Mouse (Mus musculus) heart, embryonic 11.5 days (tissue): Measurements from ENCODE around the gene Sept1. TPM values are rescaled to one million over a fixed set of nuclear protein-coding genes. Genes with fewer than 3 reads are reported as not detected.

Source experiments
- ATAC-seq: fragments of 200-750 bp; cut with Nextera tagmentation; replicated peaks from 2 replicates; pipeline ENCODE4 v1.8.0; 2017; ENCODE audit warnings: moderate library complexity; ENCODE audit not compliant: insufficient number of reproducible peaks, low FRiP score, low TSS enrichment
- H3K27ac ChIP-seq: fragments of 300-500 bp; sonication (generic); 2 replicates; pipeline ENCODE4 v1.5.1; 2014; ENCODE audit warnings: mild to moderate bottlenecking, low read depth, low read length
- H3K27me3 ChIP-seq: fragments of 300-500 bp; sonication (generic); 2 replicates; pipeline ENCODE4 v1.6.1; 2014; ENCODE audit warnings: mild to moderate bottlenecking, low read length, mixed read lengths; ENCODE audit not compliant: control insufficient read depth, insufficient read depth
- H3K36me3 ChIP-seq: fragments of 300-500 bp; sonication (generic); 2 replicates; pipeline ENCODE4 v1.6.1; 2014; ENCODE audit warnings: mild to moderate bottlenecking, low read length, moderate library complexity, mixed read lengths; ENCODE audit not compliant: control insufficient read depth, insufficient read depth
- H3K4me1 ChIP-seq: fragments of 300-500 bp; sonication (generic); 2 replicates; pipeline ENCODE4 v1.6.1; 2014; ENCODE audit warnings: low read length; ENCODE audit not compliant: control insufficient read depth, insufficient read depth
- H3K4me2 ChIP-seq: fragments of 300-500 bp; sonication (generic); 2 replicates; pipeline ENCODE4 v1.6.1; 2014; ENCODE audit warnings: mild to moderate bottlenecking, moderate library complexity
- H3K4me3 ChIP-seq: fragments of 300-500 bp; sonication (generic); 2 replicates; pipeline ENCODE4 v1.5.1; 2014; ENCODE audit warnings: low read depth, low read length
- H3K9ac ChIP-seq: fragments of 300-500 bp; sonication (generic); 2 replicates; pipeline ENCODE4 v1.6.1; 2014; ENCODE audit warnings: mild to moderate bottlenecking, low read depth, low read length, moderate library complexity
- H3K9me3 ChIP-seq: fragments of 300-500 bp; sonication (generic); replicated peaks from 2 replicates; pipeline ENCODE4 v1.6.1; 2016; ENCODE audit warnings: low read length; ENCODE audit not compliant: control insufficient read depth
- WGBS: fragments of 180-500 bp; shearing (Covaris S2); extraction: QIAGEN DNeasy Blood & Tissue Kit; methylation state at CpG from one replicate; pipeline ENCODE4 v1.1.7; 2014; ENCODE audit not compliant: insufficient replicate concordance; 5-methylcytosine and 5-hydroxymethylcytosine counted together
- polyA plus RNA-seq: library from polyadenylated mRNA; unstranded; fragments of >200 nt; fragmentation: Nextera tagmentation; extraction: Ambion mirVana; gene quantifications from 2 replicates; pipeline ENCODE4 v1.2.1, GENCODE M21; 2014

The Sept1 gene
- polyA plus RNA-seq, 1 experiment from 2014 or later: 23.1 TPM

- ATAC-seq: no peak
- no peaks in the 10 kb centered on the region for H3K36me3 ChIP-seq
- H3K4me1 ChIP-seq: peaks cover 19% of the 10 kb centered on the region
- no peaks in the 10 kb centered on the region for H3K9me3 ChIP-seq
- 84% methylated on average over 5 of the region's 5 CpGs for WGBS
- H3K4me2 ChIP-seq: no peak overlapping the region
- H3K27me3 ChIP-seq: no peaks in the 10 kb centered on the region
- H3K27ac ChIP-seq: no peak overlapping the region
- H3K9ac ChIP-seq: no peak overlapping the region
- H3K4me3 ChIP-seq: no peak overlapping the region
Measured at GRCm38 (mm10) chr7:127216307-127216706, 16.6 kb downstream of the Sept1 start.

- H3K27ac ChIP-seq: no peak overlapping the region
Measured at GRCm38 (mm10) chr7:127214981-127215871, 17.7 kb downstream of the Sept1 start.

GRCm38 (mm10) chr7:127214521-127214920 lies 18.4 kb downstream of the Sept1 start:
- Histone ChIP-seq H3K4me3 (peak overlapping the region; percentile 35), H3K9ac (peak overlapping the region; percentile 70)
- WGBS: 24% methylated on average over 21 of the region's 21 CpGs

More at GRCm38 (mm10) chr7:127214981-127215871, 17.7 kb downstream of the Sept1 start:
- WGBS: 20% methylated on average over 33 of the region's 33 CpGs
- H3K4me2 ChIP-seq: peak overlapping the region; percentile 69
- peak overlapping the region; percentile 35 for H3K4me3 ChIP-seq
- peaks cover 22% of the 10 kb centered on the region for H3K4me1 ChIP-seq
- ATAC-seq: no peak
- H3K9me3 ChIP-seq: no peaks in the 10 kb centered on the region
- H3K27me3 ChIP-seq: no peaks in the 10 kb centered on the region
- H3K36me3 ChIP-seq: no peaks in the 10 kb centered on the region
- H3K9ac ChIP-seq: peak overlapping the region; percentile 70

GRCm38 (mm10) chr7:127213930-127214329 lies 19.0 kb downstream of the Sept1 start:
- Histone ChIP-seq H3K4me1 (peaks cover 30% of the 10 kb centered on the region), H3K4me2 (peak overlapping the region; percentile 69), H3K36me3 (no peaks in the 10 kb centered on the region), H3K4me3 (no peak overlapping the region), H3K9me3 (no peaks in the 10 kb centered on the region), H3K9ac (no peak overlapping the region), H3K27ac (no peak overlapping the region), H3K27me3 (no peaks in the 10 kb centered on the region)
- 51% methylated on average over 12 of the region's 12 CpGs for WGBS
- ATAC-seq: no peak

More at GRCm38 (mm10) chr7:127214521-127214920, 18.4 kb downstream of the Sept1 start:
- Histone ChIP-seq H3K27ac (no peak overlapping the region), H3K36me3 (no peaks in the 10 kb centered on the region), H3K4me2 (peak overlapping the region; percentile 69), H3K27me3 (no peaks in the 10 kb centered on the region), H3K9me3 (no peaks in the 10 kb centered on the region), H3K4me1 (peaks cover 27% of the 10 kb centered on the region)
- ATAC-seq: no peak

GRCm38 (mm10) chr7:127213485-127213884 lies 19.4 kb downstream of the Sept1 start:
- no peak for ATAC-seq
- Histone ChIP-seq H3K27ac (no peak overlapping the region), H3K27me3 (no peaks in the 10 kb centered on the region), H3K4me2 (no peak overlapping the region), H3K36me3 (no peaks in the 10 kb centered on the region), H3K9me3 (no peaks in the 10 kb centered on the region), H3K4me1 (peaks cover 30% of the 10 kb centered on the region), H3K4me3 (no peak overlapping the region), H3K9ac (no peak overlapping the region)
- WGBS: 45% methylated on average over 7 of the region's 7 CpGs

GRCm38 (mm10) chr7:127212432-127213250 lies 20.3 kb downstream of the Sept1 start:
- no peak overlapping the region for H3K27ac ChIP-seq
- no peaks in the 10 kb centered on the region for H3K9me3 ChIP-seq
- no peak overlapping the region for H3K9ac ChIP-seq
- 83% methylated on average over 12 of the region's 12 CpGs for WGBS
- H3K4me1 ChIP-seq: peaks cover 26% of the 10 kb centered on the region
- H3K27me3 ChIP-seq: no peaks in the 10 kb centered on the region
- H3K4me2 ChIP-seq: no peak overlapping the region
- no peaks in the 10 kb centered on the region for H3K36me3 ChIP-seq
- no peak for ATAC-seq
- no peak overlapping the region for H3K4me3 ChIP-seq

GRCm38 (mm10) chr7:127211014-127211745 lies 21.8 kb downstream of the Sept1 start:
- Histone ChIP-seq H3K27me3 (no peaks in the 10 kb centered on the region), H3K27ac (no peak overlapping the region), H3K4me2 (no peak overlapping the region), H3K4me1 (peaks cover 27% of the 10 kb centered on the region), H3K9ac (no peak overlapping the region), H3K9me3 (no peaks in the 10 kb centered on the region), H3K4me3 (no peak overlapping the region), H3K36me3 (no peaks in the 10 kb centered on the region)
- WGBS: 53% methylated on average over 5 of the region's 5 CpGs
- ATAC-seq: no peak

- Histone ChIP-seq H3K4me2 (no peak overlapping the region), H3K4me3 (no peak overlapping the region), H3K36me3 (no peaks in the 10 kb centered on the region), H3K9ac (no peak overlapping the region), H3K9me3 (no peaks in the 10 kb centered on the region), H3K4me1 (peaks cover 27% of the 10 kb centered on the region), H3K27ac (no peak overlapping the region), H3K27me3 (no peaks in the 10 kb centered on the region)
- no peak for ATAC-seq
- 84% methylated on average over 4 of the region's 4 CpGs for WGBS
Measured at GRCm38 (mm10) chr7:127210266-127210665, 22.7 kb downstream of the Sept1 start.
